Mouse (Mus musculus) lung, postnatal 25 days (tissue): ENCODE data around the gene Fut1.
"Not testable (repeated sequence)": the region's sequence is repeated elsewhere in the genome, so short reads cannot be mapped to it uniquely, and the experiment has no call there.

Experiments
- DNase-seq: peaks from one replicate; pipeline ENCODE4 v3.0.0; 2022; ENCODE audit warnings: low spot score

The Fut1 gene

GRCm38 (mm10) chr7:45638623-45639401 lies 21.7 kb downstream of the Fut1 start:
- peak; percentile 93 for DNase-seq

DNA sequence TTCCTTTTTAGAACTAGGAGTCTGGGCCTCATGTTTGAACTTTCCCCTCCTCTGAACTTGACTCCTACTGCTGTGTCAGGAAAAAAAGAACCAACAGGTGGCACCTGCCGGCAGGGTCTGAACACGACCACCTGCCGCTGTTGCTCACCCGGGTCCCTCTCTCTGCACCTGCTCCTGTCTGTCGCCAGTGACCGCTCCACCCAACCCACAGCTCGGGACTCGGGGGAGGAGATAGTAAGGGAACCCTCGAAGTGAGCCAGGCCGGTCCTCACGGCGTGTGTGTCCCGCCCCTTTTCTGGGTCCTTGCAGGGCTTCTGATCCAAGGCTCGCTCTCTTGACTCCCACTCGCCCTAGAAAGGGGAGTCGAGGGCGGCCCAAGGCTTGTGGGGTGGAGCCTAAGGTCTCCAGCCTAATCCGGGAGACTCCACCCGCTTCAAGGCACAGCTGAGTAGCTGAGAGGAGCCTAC lies 22.5 kb downstream of the Fut1 start, which contains the start of gene Mamstr:
TSS of gene Mamstr (plus strand) at position 417 of the 467 bp plus-strand sequence.
- DNase-seq = no peak

GRCm38 (mm10) chr7:45640191-45640957 lies 23.3 kb downstream of the Fut1 start:
- no peak for DNase-seq

- DNase-seq = peak; percentile 54
These were observed 24.4 kb downstream of the Fut1 start for GRCm38 (mm10) chr7:45641391-45642040.

GRCm38 (mm10) chr7:45642083-45642482 lies 25.0 kb downstream of the Fut1 start:
- DNase-seq = no peak

DNA sequence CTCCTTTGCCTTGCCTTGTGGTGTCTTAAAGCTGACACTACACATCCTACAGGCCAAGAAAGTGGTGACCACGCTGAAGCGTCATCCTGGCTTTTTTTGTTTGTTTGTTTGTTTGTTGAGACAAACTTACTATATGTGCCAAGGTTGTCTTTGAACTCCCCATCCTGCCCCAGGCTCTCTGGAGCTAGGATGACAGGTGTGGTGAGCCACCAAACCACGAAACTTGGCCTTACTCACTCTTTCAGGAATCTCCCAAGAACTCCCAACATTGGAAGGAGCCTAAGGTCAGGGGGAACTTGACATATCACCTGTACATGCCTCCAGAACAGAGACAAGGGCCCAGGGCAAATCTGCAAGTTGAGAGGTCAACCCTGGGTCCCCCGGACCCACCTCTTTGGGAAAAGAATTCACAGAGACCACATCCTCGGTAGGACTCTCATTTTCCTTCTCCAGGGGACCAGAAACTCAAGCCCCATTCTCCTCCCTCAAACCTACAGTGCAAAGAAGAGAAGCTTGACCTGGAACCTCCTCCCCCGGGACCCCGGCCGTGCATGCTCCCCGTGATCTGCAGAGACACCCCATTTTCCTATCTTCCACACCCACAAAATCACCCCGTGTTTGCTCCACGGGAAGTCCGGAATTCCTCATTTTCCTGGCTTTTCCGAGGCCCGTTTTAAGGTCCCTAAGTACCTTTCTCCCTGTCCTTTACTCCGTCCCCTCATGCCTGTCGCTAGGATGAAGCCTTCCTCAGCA lies 25.6 kb downstream of the Fut1 start:
- no peak for DNase-seq

GRCm38 (mm10) chr7:45643441-45644178 lies 26.5 kb downstream of the Fut1 start:
- DNase-seq = peak; percentile 92

DNA sequence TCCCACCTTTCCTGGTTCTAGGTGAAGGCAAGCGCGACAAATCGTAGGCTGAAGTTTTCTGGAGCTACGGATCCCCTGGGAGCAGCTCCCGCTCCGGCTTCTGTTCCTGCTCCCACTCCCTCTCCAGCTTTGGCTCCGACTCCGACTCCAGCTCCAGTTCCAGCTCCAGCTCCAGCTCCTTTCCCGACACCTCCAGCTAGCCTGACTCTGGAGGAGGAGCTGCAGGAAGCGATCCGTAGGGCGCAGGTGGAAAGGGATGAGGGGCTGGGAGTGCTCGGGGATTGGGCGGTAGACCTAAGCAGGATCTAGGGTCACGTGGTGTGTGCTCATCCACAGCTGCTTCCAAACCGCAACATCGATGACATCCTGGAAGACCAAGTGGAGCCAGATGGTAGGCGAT lies 27.1 kb downstream of the Fut1 start:
- no peak for DNase-seq

DNA sequence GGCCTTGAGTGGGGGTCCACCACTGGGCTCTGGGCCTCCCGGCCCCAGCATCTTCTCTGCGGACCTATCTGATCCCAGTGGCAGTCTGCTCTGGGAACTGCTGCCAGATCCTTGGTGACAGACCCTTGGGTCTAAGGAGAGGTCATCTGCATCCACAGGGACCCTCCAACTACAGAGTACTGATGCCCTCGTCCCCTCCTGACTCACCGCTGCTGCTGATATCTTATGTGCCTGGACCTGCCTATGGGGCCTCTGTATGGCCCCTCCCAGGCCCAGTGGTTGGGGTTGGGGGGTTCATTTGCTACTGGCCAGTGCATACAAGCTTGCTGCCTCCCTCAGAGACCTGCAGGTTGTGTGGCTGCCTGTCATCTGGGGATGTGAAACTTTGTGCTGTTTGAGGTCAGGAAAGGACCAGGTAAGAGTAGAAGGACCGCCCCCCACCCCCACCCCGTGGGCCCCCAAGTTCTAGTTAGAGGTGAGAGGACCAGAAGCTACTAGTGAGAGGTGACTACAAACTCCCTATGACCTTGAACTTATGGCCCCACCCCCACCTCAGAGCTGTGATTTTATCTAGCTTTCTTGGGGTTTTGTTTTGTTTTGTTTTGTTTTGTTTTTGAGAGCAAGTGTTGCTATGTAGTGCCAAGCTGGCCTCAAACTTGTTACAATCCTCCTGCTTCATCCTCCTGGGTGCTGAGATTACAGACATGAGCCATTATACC lies 27.9 kb downstream of the Fut1 start:
- DNase-seq = no peak

- DNase-seq = no peak
These were observed 28.5 kb downstream of the Fut1 start for GRCm38 (mm10) chr7:45645591-45645971.

DNA sequence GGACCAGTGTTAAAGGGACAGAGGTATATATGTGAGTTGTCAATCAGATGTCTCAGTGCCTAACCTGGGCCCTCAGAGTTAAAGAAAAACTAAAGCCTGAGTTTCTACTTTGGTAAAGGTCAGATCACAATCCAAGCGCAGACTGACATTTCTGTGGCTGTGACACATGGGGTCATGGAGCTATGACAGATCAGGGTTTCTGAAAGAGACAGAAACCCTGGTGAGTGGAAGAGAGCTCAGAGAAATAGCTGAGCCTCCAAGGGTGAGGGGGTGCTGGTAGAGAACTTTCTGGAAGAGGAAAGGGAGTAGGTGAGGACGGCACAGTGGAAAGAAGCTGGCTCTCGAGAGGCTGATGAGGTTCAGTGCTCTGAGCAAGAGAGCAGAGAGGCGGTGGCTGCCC lies 29.6 kb downstream of the Fut1 start:
- DNase-seq = no peak

GRCm38 (mm10) chr7:45649351-45649750 lies 32.3 kb downstream of the Fut1 start:
- DNase-seq = no peak

GRCm38 (mm10) chr7:45650484-45650883 lies 33.4 kb downstream of the Fut1 start:
- not testable (repeated sequence) for DNase-seq

DNA sequence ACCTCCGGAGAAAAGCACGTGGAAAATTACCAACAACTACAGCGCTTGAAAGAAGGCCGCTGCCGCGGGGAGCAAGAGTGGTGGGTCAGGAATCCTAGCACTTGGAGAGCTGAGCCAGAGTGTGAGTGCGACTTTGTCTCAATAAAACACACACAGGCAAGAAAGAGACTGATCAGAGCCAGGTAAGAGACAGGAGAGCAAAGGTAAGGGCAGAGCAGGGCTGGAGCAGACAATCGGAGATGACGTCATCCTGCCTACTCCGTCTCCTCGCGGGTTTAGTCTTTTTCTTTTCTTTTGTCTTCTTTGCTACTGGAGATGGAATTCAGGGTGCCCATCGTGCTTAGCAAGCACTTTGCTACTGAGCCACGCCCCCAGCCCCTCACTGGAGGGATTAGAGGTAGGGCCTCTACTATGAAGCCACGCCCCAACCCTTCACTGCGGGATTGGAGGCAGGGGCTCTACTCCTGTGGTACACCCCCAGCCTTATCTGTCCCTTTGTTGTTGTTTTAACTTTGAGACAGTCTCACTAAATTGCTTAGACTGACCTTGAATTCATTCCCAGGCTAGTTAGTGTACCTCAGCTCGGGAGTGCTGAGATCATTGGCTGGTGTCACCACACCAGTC lies 37.4 kb downstream of the Fut1 start:
- no peak for DNase-seq

GRCm38 (mm10) chr7:45660746-45661478 lies 43.8 kb downstream of the Fut1 start:
- DNase-seq = no peak

GRCm38 (mm10) chr7:45661702-45662101 lies 44.6 kb downstream of the Fut1 start:
- DNase-seq = not testable (repeated sequence)

- no peak for DNase-seq
These were observed 48.4 kb downstream of the Fut1 start for GRCm38 (mm10) chr7:45665303-45666138.

DNA sequence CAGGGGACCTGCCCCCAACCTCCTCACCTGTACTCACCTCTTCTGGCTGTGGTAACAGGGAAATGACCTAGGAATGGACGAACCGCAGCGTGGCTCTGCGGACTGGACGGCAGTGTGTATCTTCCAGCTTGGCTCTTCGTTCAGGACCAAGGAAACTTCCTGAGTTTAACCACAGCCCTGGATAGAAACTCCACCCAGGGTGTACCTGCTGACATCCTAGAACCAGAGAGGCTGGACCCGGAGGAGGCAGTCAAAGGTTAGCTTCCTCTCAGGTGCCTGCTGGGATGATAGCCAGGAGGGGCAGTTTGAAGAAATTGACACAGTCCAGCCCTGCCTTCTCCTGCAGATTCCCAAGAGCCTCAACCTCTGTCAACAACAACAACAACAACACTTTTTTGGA lies 49.1 kb downstream of the Fut1 start, which contains the start of gene Fut2:
TSS of gene Fut2 (minus strand) at position 234 of the 400 bp plus-strand sequence.
- DNase-seq = no peak
